Mouse (Mus musculus) liver, adult 2 months (tissue): ENCODE results near the gene Fgf7. TPM values are rescaled to one million over a fixed set of nuclear protein-coding genes. Genes with fewer than 3 reads are reported as not detected.

ENCODE experiments used
- DNase-seq: peaks from one replicate; pipeline ENCODE4 v3.0.0-alpha.2; 2011; ENCODE audit warnings: low read depth, low spot score; ENCODE audit errors: extremely low read depth
- H3K27ac ChIP-seq: fragments of 200-500 bp; replicated peaks from 2 replicates; pipeline ENCODE4 v1.5.1; 2012; ENCODE audit warnings: low read depth, mild to moderate bottlenecking, control low read depth, inconsistent platforms, low read length; ENCODE audit not compliant: insufficient read depth
- H3K27me3 ChIP-seq: fragments of 200-500 bp; 2 replicates; pipeline ENCODE4 v1.6.1; 2012; ENCODE audit warnings: mild to moderate bottlenecking, moderate library complexity, low read length, inconsistent platforms; ENCODE audit not compliant: control insufficient read depth, insufficient read depth
- H3K36me3 ChIP-seq: fragments of 200-500 bp; 2 replicates; pipeline ENCODE4 v1.6.1; 2012; ENCODE audit warnings: low read length, inconsistent platforms; ENCODE audit not compliant: control insufficient read depth, insufficient read depth
- H3K4me1 ChIP-seq: fragments of 200-500 bp; 2 replicates; pipeline ENCODE4 v1.6.1; 2011; ENCODE audit warnings: low read length; ENCODE audit not compliant: control insufficient read depth, insufficient read depth
- H3K4me3 ChIP-seq: fragments of 200-500 bp; 2 replicates; pipeline ENCODE4 v1.5.1; 2011; ENCODE audit warnings: low read depth, mild to moderate bottlenecking, control low read depth, low read length, moderate library complexity; ENCODE audit not compliant: insufficient read depth
- H3K79me2 ChIP-seq: fragments of 200-500 bp; 2 replicates; pipeline ENCODE4 v1.6.1; 2012; ENCODE audit warnings: inconsistent platforms, mild to moderate bottlenecking, low read length, moderate library complexity; ENCODE audit not compliant: control insufficient read depth, insufficient read depth
- H3K9ac ChIP-seq: fragments of 200-500 bp; 2 replicates; pipeline ENCODE4 v1.6.1; 2012; ENCODE audit warnings: low read depth, mild to moderate bottlenecking, control low read depth, inconsistent platforms, low read length
- CTCF ChIP-seq: fragments of 200-500 bp; IDR thresholded peaks from 2 replicates; pipeline ENCODE4 v1.5.1; 2011; ENCODE audit warnings: low read depth, low read length, control low read depth
- POLR2A ChIP-seq: fragments of 200-500 bp; IDR thresholded peaks from 2 replicates; pipeline ENCODE4 v1.6.1; 2011; ENCODE audit warnings: low read length, control low read depth; ENCODE audit not compliant: insufficient read depth; ENCODE audit errors: extremely low read depth
- WGBS: fragments of 180-500 bp; shearing (Covaris S2); methylation state at CpG from one replicate; pipeline ENCODE4 v1.1.7; 2018; 5-methylcytosine and 5-hydroxymethylcytosine counted together
- polyA plus RNA-seq: library from polyadenylated mRNA; depleted of rRNA; stranded (reverse); fragments of >200 nt; gene quantifications from 2 replicates; pipeline ENCODE4 v1.2.3, GENCODE M21; 2012
- total RNA-seq: library from RNA; depleted of rRNA; stranded (reverse); fragments of >200 nt; gene quantifications from 2 replicates; pipeline ENCODE4 v1.2.3, GENCODE M21; 2014

The Fgf7 gene
- total and polyA plus RNA-seq, 2 experiments: not detected

DNA sequence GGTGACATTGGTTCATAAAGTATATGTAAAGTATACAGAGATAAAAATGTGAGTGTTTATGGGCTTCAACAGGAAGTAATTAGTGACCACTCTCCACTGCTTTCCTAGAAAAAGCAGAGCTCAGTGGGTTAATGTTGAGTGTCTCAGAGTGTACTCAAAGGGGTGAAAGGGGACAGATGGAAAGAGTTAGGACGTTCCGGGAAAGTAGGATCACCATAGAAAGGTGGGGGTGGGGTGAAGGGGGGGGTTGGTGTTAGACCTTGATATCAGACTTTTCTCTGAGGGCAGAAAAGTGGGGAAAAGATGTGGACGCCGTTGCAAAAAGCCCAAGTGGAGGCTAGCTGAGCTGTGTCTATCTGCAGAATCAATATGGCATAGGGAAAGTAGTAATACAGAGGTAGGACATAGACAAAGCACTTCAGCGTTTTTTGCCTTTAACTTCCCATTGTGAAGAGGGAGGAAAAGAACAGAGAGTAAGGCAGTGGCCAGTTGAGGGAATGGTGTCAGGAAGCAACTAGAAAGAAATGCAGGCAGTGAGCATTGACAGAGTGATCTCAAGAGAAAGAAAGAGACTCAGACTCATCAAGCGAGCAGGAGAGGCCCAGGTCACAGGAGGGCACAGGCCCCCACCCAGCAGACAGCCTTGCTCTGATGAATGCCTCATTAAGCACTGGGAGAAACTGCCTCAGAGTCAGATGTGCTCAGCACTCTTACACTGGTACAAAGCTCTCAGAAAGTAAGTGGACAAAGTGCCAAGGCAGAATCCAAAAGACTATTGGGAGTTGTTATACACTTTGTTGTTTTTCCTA lies 18.5 kb downstream of the Fgf7 start:
- Histone ChIP-seq H3K27ac (no peak overlapping the region), H3K79me2 (no peaks in the 10 kb centered on the region), H3K9ac (no peak overlapping the region), H3K36me3 (no peaks in the 10 kb centered on the region), H3K4me3 (no peak overlapping the region), H3K4me1 (no peaks in the 10 kb centered on the region), H3K27me3 (no peaks in the 10 kb centered on the region)
- DNase-seq: no peak
- 69% methylated on average over 6 of the region's 6 CpGs for WGBS
- TF ChIP-seq CTCF (no peak), POLR2A (no peak)

DNA sequence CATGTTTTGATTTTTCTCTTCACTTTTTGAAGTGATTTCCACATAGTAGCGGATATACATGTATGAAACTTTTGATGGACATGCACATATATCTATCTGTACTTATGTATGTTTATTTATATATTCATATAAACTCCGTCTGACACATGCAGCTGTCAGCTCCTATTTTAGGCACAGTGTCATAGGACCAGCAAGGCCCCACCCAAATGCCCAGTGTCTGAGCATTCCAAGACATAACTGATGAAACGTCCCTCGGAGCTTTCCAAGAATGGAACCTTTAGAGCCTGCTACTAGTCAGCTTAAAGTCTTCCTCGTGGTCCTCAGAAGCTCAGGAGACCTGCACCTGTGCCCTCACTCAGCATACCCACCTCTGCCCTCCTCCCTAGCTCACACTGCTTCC lies 19.2 kb downstream of the Fgf7 start:
- no peaks in the 10 kb centered on the region for H3K36me3 ChIP-seq
- no peaks in the 10 kb centered on the region for H3K4me1 ChIP-seq
- no peak overlapping the region for H3K4me3 ChIP-seq
- H3K9ac ChIP-seq: no peak overlapping the region
- 76% methylated on average over 5 of the region's 5 CpGs for whole genome bisulfite sequencing
- DNase-seq: no peak
- no peaks in the 10 kb centered on the region for H3K79me2 ChIP-seq
- H3K27ac ChIP-seq: no peak overlapping the region
- no peak for TF ChIP-seq CTCF
- no peak for TF ChIP-seq POLR2A
- no peaks in the 10 kb centered on the region for H3K27me3 ChIP-seq

DNA sequence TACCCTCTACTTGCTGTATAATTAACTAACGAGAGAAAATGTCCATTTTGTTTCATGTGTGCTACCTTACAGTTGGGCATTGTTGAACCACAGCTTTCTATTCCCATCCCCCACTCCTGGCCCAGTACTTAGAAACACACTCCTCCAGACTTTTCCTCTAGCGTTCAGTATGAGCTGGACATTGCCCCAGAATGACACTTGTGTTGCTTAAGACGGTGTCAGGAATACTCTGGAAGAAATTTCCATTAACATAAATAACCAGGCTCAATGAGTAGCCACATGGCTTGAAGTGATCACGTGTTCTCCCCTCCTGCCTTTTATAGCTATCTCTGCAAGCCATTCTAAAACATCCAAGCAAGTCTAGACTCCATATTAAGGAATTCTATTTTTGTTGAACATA lies 26.1 kb downstream of the Fgf7 start:
- Histone ChIP-seq H3K36me3 (no peaks in the 10 kb centered on the region), H3K27me3 (no peaks in the 10 kb centered on the region), H3K27ac (no peak overlapping the region), H3K9ac (no peak overlapping the region), H3K4me1 (no peaks in the 10 kb centered on the region), H3K4me3 (no peak overlapping the region), H3K79me2 (no peaks in the 10 kb centered on the region)
- no peak for TF ChIP-seq CTCF
- no peak for TF ChIP-seq POLR2A
- 80% methylated on average over 4 of the region's 4 CpGs for WGBS
- DNase-seq: peak; percentile 22

DNA sequence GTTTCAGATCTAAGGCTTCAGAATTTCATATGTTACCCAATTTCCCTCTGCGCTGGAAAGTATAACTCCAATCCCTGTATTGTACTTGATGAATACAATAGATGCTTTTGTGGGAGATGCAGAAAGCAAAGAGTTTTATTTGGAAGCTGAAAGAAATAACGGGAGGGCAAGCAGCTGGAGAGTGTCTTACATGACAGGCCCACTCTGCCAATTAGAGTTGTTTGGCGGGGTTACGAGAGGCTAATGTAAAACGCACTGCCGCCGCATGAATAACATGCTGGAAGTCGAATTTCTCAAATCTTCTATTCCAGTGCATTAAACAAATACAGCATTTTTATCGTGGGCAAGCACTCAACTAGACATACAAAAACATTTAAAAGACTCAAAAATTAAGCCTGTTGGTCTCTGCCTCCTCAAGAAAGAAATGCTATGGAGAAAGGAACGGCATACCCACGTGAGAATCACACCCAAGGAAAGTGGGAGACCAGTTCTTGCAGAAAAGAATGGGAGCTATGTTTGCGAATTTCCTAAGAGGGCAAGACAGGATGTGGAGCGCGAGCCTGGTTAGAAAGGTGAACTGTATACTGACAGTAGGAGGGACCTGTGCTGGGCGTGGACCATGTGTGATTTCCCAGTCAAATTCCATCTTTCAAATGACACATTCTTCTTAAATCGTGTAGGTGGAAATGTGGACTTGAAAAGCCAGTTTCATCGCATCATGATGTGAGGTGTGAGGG lies 26.7 kb downstream of the Fgf7 start:
- Histone ChIP-seq H3K36me3 (no peaks in the 10 kb centered on the region), H3K4me1 (no peaks in the 10 kb centered on the region), H3K27me3 (no peaks in the 10 kb centered on the region), H3K4me3 (no peak overlapping the region), H3K9ac (no peak overlapping the region), H3K79me2 (no peaks in the 10 kb centered on the region), H3K27ac (no peak overlapping the region)
- DNase-seq: peak; percentile 2
- TF ChIP-seq POLR2A (no peak), CTCF (no peak)
- WGBS: 83% methylated on average over 17 of the region's 17 CpGs

DNA sequence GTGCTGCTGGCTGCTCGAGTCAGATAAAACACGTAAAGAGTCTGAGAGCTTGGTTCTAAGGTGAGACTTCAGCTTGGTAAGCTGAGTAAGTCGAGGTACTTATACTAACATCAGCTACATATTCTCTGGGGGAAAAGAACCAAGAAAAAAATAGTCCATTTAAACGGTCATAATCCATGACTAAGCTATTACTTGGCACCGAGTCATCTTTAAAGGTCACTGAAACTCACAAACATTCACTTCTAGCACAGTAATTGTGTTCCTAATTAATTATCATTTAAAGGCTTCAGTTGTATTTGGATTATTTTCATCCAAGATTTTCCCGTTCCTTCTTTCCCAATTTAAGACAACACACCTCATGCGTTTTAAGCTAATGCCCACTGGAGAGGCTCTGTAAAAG lies 28.4 kb downstream of the Fgf7 start:
- Histone ChIP-seq H3K9ac (no peak overlapping the region), H3K36me3 (no peaks in the 10 kb centered on the region), H3K4me3 (no peak overlapping the region), H3K4me1 (no peaks in the 10 kb centered on the region), H3K27ac (no peak overlapping the region), H3K27me3 (no peaks in the 10 kb centered on the region), H3K79me2 (no peaks in the 10 kb centered on the region)
- peak; percentile 4 for DNase-seq
- TF ChIP-seq CTCF (no peak), POLR2A (no peak)
- 79% methylated on average over 7 of the region's 7 CpGs for WGBS

DNA sequence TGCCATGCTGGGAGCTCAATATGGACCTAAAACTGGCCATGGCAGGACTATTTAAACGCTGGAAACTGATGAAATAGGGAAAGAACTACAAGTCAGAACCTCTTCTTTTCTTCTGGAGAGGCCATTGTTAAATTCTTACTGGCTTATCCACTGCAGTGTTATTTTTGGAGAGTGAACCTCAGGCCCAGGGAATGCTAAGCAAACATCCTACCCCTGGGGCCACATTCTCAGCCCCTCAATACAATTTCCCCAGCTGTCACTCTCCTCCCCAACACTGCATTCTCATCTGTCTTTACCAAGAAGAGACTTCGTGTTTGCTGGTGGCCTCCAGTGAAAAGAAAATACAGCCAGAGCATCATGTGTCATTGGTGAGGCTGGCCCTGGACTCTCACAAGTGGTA lies 30.4 kb downstream of the Fgf7 start:
- Histone ChIP-seq H3K4me3 (no peak overlapping the region), H3K4me1 (no peaks in the 10 kb centered on the region), H3K79me2 (no peaks in the 10 kb centered on the region), H3K27ac (no peak overlapping the region), H3K36me3 (no peaks in the 10 kb centered on the region), H3K27me3 (no peaks in the 10 kb centered on the region), H3K9ac (no peak overlapping the region)
- 39% methylated on average over 2 of the region's 2 CpGs for WGBS
- no peak for TF ChIP-seq POLR2A
- TF ChIP-seq CTCF: no peak
- DNase-seq: no peak
